Mouse (Mus musculus) heart, embryonic 14.5 days (tissue): ENCODE data around the gene Setd6. TPM values are rescaled to one million over a fixed set of nuclear protein-coding genes. Genes with fewer than 3 reads are reported as not detected.

Experiments
- ATAC-seq: fragments of 200-750 bp; cut with Nextera tagmentation; 2 replicates; pipeline ENCODE4 v1.8.0; 2017; ENCODE audit warnings: low read depth, moderate TSS enrichment; ENCODE audit not compliant: insufficient number of reproducible peaks, insufficient read depth, low FRiP score
- H3K27ac ChIP-seq, 2 experiments: fragments of 200-500 bp in 1 of 2; fragments of 300-500 bp in 1 of 2; sonication (generic) in 1 of 2; replicated peaks in 1 of 2; 2 replicates each; pipeline ENCODE4 v1.5.1; 2012 to 2014; ENCODE audit warnings: low read depth in 2 of 2, low read length in 2 of 2, control low read depth in 1 of 2, mild to moderate bottlenecking in 1 of 2, mixed read lengths in 1 of 2; ENCODE audit not compliant: control insufficient read depth in 1 of 2, insufficient read depth in 1 of 2
- H3K27me3 ChIP-seq: fragments of 300-500 bp; sonication (generic); 2 replicates; pipeline ENCODE4 v1.6.1; 2014; ENCODE audit warnings: mild to moderate bottlenecking, low read length, control low read depth; ENCODE audit not compliant: control insufficient read depth, insufficient read depth
- H3K36me3 ChIP-seq: fragments of 300-500 bp; sonication (generic); 2 replicates; pipeline ENCODE4 v1.6.1; 2014; ENCODE audit warnings: mild to moderate bottlenecking, control low read depth, low read length, mixed read lengths; ENCODE audit not compliant: control insufficient read depth, insufficient read depth
- H3K4me1 ChIP-seq, 2 experiments: fragments of 200-500 bp in 1 of 2; fragments of 300-500 bp in 1 of 2; sonication (generic) in 1 of 2; 2 replicates each; pipeline ENCODE4 v1.6.1; 2012 to 2014; ENCODE audit warnings: low read length in 2 of 2, control low read depth in 1 of 2, mixed read lengths in 1 of 2; ENCODE audit not compliant: control insufficient read depth in 2 of 2, insufficient read depth in 2 of 2
- H3K4me2 ChIP-seq: fragments of 300-500 bp; sonication (generic); 2 replicates; pipeline ENCODE4 v1.6.1; 2014; ENCODE audit warnings: mild to moderate bottlenecking, low read length
- H3K4me3 ChIP-seq, 2 experiments: fragments of 200-500 bp in 1 of 2; fragments of 300-500 bp in 1 of 2; sonication (generic) in 1 of 2; 2 replicates each; pipeline ENCODE4 v1.5.1; 2012 to 2014; ENCODE audit warnings: low read length in 2 of 2, mild to moderate bottlenecking in 2 of 2, control low read depth in 1 of 2, low read depth in 1 of 2, moderate library complexity in 1 of 2; ENCODE audit not compliant: control insufficient read depth in 1 of 2, insufficient read depth in 1 of 2
- H3K9ac ChIP-seq: fragments of 300-500 bp; sonication (generic); 2 replicates; pipeline ENCODE4 v1.6.1; 2014; ENCODE audit warnings: mild to moderate bottlenecking, low read length
- H3K9me3 ChIP-seq: fragments of 300-500 bp; sonication (generic); 2 replicates; pipeline ENCODE4 v1.6.1; 2016; ENCODE audit warnings: low read length, control low read depth; ENCODE audit not compliant: control insufficient read depth
- WGBS: fragments of 180-500 bp; shearing (Covaris S2); extraction: QIAGEN DNeasy Blood & Tissue Kit; methylation state at CpG from one replicate; pipeline ENCODE4 v1.1.7; 2014; 5-methylcytosine and 5-hydroxymethylcytosine counted together
- polyA plus RNA-seq: library from polyadenylated mRNA; unstranded; fragments of >200 nt; fragmentation: Nextera tagmentation; extraction: Ambion mirVana; gene quantifications from 2 replicates; pipeline ENCODE4 v1.2.1, GENCODE M21; 2014

Setd6 gene
- polyA plus RNA-seq, 1 experiment from 2014 or later, result 16.1 TPM

DNA sequence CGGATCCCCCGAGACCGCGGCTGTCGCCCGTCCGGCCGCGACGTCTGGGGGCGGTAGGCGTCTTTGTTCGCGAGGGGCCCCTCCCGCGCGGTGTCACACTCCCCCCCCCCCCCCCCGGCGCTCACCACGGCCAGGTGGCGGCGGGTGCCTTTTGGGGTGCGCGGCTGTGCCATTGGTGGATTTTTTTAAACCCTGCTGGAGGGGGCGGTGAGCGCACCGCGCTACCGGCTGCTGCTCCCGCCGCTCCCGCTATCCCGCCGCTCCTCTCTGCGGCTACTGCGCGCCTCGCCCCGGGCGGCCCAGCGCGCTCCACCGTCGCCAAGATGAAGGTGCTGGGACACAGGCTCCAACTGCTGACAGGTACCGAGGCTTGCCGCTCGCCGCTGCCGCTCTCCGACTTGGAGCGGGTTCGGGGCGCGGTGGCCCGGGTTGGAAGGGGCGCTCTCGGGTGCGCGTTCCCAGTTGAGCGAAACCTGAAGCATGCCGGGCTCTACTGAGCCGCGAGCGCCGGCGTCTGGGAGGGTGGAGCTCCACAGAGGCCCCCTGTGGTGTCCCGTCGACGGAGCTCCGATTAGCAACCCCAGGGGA lies 37.6 kb upstream of the Setd6 start:
- WGBS, result under 1% methylated on average over 65 of the region's 70 CpGs
- H3K4me3 ChIP-seq, result peak overlapping the region; percentile 67 to 73
- H3K4me1 ChIP-seq, result peaks cover 2 to 4% of the 10 kb centered on the region in 2 experiments; a peak in 2 of 4 replicates
- peak overlapping the region; percentile 78 for H3K9ac ChIP-seq
- H3K9me3 ChIP-seq, result no peaks in the 10 kb centered on the region
- peaks cover 50% of the 10 kb centered on the region for H3K27me3 ChIP-seq
- H3K36me3 ChIP-seq, result no peaks in the 10 kb centered on the region
- peak overlapping the region; percentile 99 for H3K4me2 ChIP-seq
- ATAC-seq, result no peak
- no peak overlapping the region; a peak in 1 of 4 replicates for H3K27ac ChIP-seq

- Histone ChIP-seq H3K4me1 (peaks cover 27 to 40% of the 10 kb centered on the region in 2 experiments), H3K27me3 (no peaks in the 10 kb centered on the region), H3K9ac (no peak overlapping the region), H3K4me2 (no peak overlapping the region), H3K36me3 (no peaks in the 10 kb centered on the region), H3K27ac (peak overlapping the region; percentile 42 to 74), H3K9me3 (no peaks in the 10 kb centered on the region), H3K4me3 (no peak overlapping the region)
- ATAC-seq, result no peak
- WGBS, result 63% methylated on average over 10 of the region's 10 CpGs
These were observed 27.5 kb upstream of the Setd6 start for GRCm38 (mm10) chr8:95688073-95688672.

GRCm38 (mm10) chr8:95690929-95691541 lies 24.6 kb upstream of the Setd6 start:
- peak; percentile 54; the same call in 1 of the 2 replicates for ATAC-seq

GRCm38 (mm10) chr8:95694631-95695030 lies 21.1 kb upstream of the Setd6 start:
- WGBS, result 35% methylated on average over 6 of the region's 6 CpGs
- no peaks in the 10 kb centered on the region for H3K36me3 ChIP-seq
- H3K9ac ChIP-seq, result peak overlapping the region; percentile 44
- H3K4me3 ChIP-seq, result no peak overlapping the region
- no peak overlapping the region for H3K27ac ChIP-seq
- H3K27me3 ChIP-seq, result peaks cover 8% of the 10 kb centered on the region
- no peaks in the 10 kb centered on the region for H3K9me3 ChIP-seq
- peaks cover 19 to 29% of the 10 kb centered on the region in 2 experiments for H3K4me1 ChIP-seq
- no peak for ATAC-seq
- no peak overlapping the region for H3K4me2 ChIP-seq

More at GRCm38 (mm10) chr8:95690929-95691541, 24.6 kb upstream of the Setd6 start:
- Histone ChIP-seq H3K9ac (peak overlapping the region; percentile 57), H3K27ac (peak overlapping the region; percentile 91 to 95), H3K36me3 (no peaks in the 10 kb centered on the region), H3K27me3 (no peaks in the 10 kb centered on the region), H3K4me2 (peak overlapping the region; percentile 15; the same call in 1 of the 2 replicates), H3K4me1 (peaks cover 28 to 49% of the 10 kb centered on the region in 2 experiments), H3K9me3 (no peaks in the 10 kb centered on the region), H3K4me3 (no peak overlapping the region)
- 31% methylated on average over 13 of the region's 13 CpGs for WGBS

- Histone ChIP-seq H3K36me3 (no peaks in the 10 kb centered on the region), H3K9ac (0 out of 2 replicates have a peak overlapping the region, but pooled peaks have one; percentile 47), H3K9me3 (no peaks in the 10 kb centered on the region), H3K27ac (no peak overlapping the region), H3K4me2 (peak overlapping the region; percentile 49), H3K4me1 (peaks cover 10 to 12% of the 10 kb centered on the region in 2 experiments; a peak in 3 of 4 replicates), H3K4me3 (no peak overlapping the region), H3K27me3 (peaks cover 8% of the 10 kb centered on the region)
- ATAC-seq, result no peak
- WGBS, result 67% methylated on average over 8 of the region's 8 CpGs
These were observed 19.0 kb upstream of the Setd6 start for GRCm38 (mm10) chr8:95696661-95697060.

GRCm38 (mm10) chr8:95697128-95697527 lies 18.6 kb upstream of the Setd6 start:
- Histone ChIP-seq H3K36me3 (no peaks in the 10 kb centered on the region), H3K4me3 (no peak overlapping the region), H3K27me3 (peaks cover 8% of the 10 kb centered on the region), H3K9ac (0 out of 2 replicates have a peak overlapping the region, but pooled peaks have one; percentile 47), H3K9me3 (no peaks in the 10 kb centered on the region), H3K4me1 (peaks cover 10 to 11% of the 10 kb centered on the region in 2 experiments; a peak in 3 of 4 replicates), H3K27ac (no peak overlapping the region), H3K4me2 (peak overlapping the region; percentile 49)
- 1% methylated on average over 11 of the region's 11 CpGs for WGBS
- ATAC-seq, result peak; percentile 18; the same call in 1 of the 2 replicates

GRCm38 (mm10) chr8:95698179-95698578 lies 17.5 kb upstream of the Setd6 start:
- H3K4me2 ChIP-seq, result no peak overlapping the region
- H3K9me3 ChIP-seq, result no peaks in the 10 kb centered on the region
- WGBS, result 49% methylated on average over 6 of the region's 6 CpGs
- peaks cover 13 to 16% of the 10 kb centered on the region in 2 experiments for H3K4me1 ChIP-seq
- no peak overlapping the region for H3K9ac ChIP-seq
- peaks cover 8% of the 10 kb centered on the region for H3K27me3 ChIP-seq
- H3K27ac ChIP-seq, result no peak overlapping the region
- H3K36me3 ChIP-seq, result no peaks in the 10 kb centered on the region
- no peak overlapping the region for H3K4me3 ChIP-seq
- no peak for ATAC-seq
